9 mouse cellular contexts compared by ENCODE assay signal in the genomic region with DNA sequence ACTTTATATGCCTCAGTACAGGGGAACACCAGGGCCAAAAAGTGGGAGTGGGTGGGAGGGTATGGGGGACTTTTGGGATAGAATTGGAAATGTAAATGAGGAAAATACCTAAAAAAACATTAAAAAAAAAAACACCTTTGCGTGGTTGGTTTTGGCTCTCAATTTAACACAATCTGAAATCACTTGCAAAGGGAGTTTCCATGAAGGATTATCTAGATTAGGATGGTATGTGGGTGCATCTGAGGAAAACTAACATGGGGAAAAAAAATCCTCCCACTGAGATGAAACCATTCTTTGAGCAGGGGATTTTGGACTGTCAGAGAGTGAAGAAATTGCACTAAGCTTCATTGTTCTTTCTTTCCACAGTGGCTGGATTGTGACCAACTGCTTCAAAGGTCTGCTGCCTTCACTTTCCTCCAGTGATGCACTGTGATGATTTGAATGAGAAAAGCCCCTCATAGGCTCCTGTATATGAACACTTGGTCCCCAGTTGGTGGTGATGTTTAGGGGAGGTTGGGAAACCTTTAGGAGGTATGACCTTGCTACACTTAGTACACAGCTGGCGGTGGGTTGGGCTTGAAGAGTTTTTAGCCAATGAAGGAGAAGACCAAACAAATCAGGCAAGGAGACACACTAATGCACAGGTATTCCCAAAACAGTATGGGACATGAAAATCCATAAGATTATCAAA. TPM values are rescaled to one million over a fixed set of nuclear protein-coding genes. Genes with fewer than 3 reads are reported as not detected.
DNase-seq lines count a peak whose midpoint lies in the region; ATAC-seq and TF ChIP-seq lines count a peak whose summit lies in the region.
"Had no signal": no experiment of that assay in that cellular context is flagged by ENCODE, and none has a peak within 500 bp of the region (broad histone marks: within the 10 kb centered on the region; RNA-seq: fewer than 3 reads in every experiment).

No protein-coding gene starts in this region.

- H3K36me3 ChIP-seq in MEL (ENCODE audit: control insufficient read depth in 1 of 2, insufficient read depth in 2 of 2, low read length in 2 of 2) (peaks cover 0 to 39% of the 10 kb centered on the region in 2 experiments; a peak in 2 of 4 replicates), myocyte (ENCODE audit: control insufficient read depth, insufficient read depth) (no peaks in the 10 kb centered on the region)
- no peaks in the 10 kb centered on the region for H3K36me3 ChIP-seq in kidney, embryonic 16.5 days (ENCODE audit: insufficient read depth, low read length)
- H3K36me3 ChIP-seq in midbrain, embryonic 15.5 days (replicated peaks), result no peaks in the 10 kb centered on the region
- H3K36me3 ChIP-seq in hindbrain, embryonic 14.5 days (replicated peaks; ENCODE audit: control insufficient read depth, insufficient read depth), result no peaks in the 10 kb centered on the region

- WGBS in kidney, embryonic 16.5 days, result 80% methylated on average over 2 of the region's 2 CpGs
- WGBS in midbrain, embryonic 15.5 days, result 90% methylated on average over 2 of the region's 2 CpGs
- 91% methylated on average over 2 of the region's 2 CpGs for WGBS in hindbrain, embryonic 14.5 days

- DNase-seq in CD4-positive helper T cell, adult 2 months (ENCODE audit: low read depth, low spot score), result peak; percentile 80
- DNase-seq in MEL (ENCODE audit: low read depth, low spot score), result peak; percentile 67
- no peak for DNase-seq in hindbrain, embryonic 14.5 days (ENCODE audit: low spot score)
- no peak for DNase-seq in gastrocnemius, postnatal 36 days

- H3K79me2 ChIP-seq in MEL (ENCODE audit: control insufficient read depth, insufficient read depth, low read length, poor library complexity), result peaks cover 5% of the 10 kb centered on the region
- H3K79me2 ChIP-seq in myocyte (ENCODE audit: control insufficient read depth, insufficient read depth), result no peaks in the 10 kb centered on the region

- no peak overlapping the region for H3ac ChIP-seq in myocyte (ENCODE audit: control insufficient read depth, insufficient read length)

- H3K9ac ChIP-seq in MEL (ENCODE audit: control insufficient read depth, low read depth, low read length, poor library complexity, severe bottlenecking), result peak overlapping the region; percentile 72
- H3K9ac ChIP-seq in kidney, embryonic 16.5 days (replicated peaks; ENCODE audit: low read length), result 0 out of 2 replicates have a peak overlapping the region, but pooled peaks have one; percentile 55
- H3K9ac ChIP-seq in midbrain, embryonic 15.5 days, result no peak overlapping the region
- no peak overlapping the region for H3K9ac ChIP-seq in hindbrain, embryonic 14.5 days

- no peak for TF ChIP-seq CTCF in MEL (IDR thresholded peaks at IDR 0.05 in 2 of 3, conservative IDR thresholded peaks at IDR 0.05 in 1 of 3; ENCODE audit: control insufficient read depth in 1 of 3, insufficient read depth in 1 of 3, low read depth in 2 of 3, low read length in 3 of 3, poor library complexity in 1 of 3, severe bottlenecking in 1 of 3)

- H3K4me2 ChIP-seq in kidney, embryonic 16.5 days (replicated peaks; ENCODE audit: low read depth, low read length), result peak overlapping the region; percentile 55
- peak overlapping the region; percentile 88 for H3K4me2 ChIP-seq in myocyte (ENCODE audit: low read depth)
- no peak overlapping the region for H3K4me2 ChIP-seq in midbrain, embryonic 15.5 days
- H3K4me2 ChIP-seq in hindbrain, embryonic 14.5 days (replicated peaks), result no peak overlapping the region

- H3K4me3 ChIP-seq in MEL (ENCODE audit: control insufficient read depth in 1 of 2, insufficient read depth in 1 of 2, low read depth in 2 of 2, low read length in 2 of 2) (peak overlapping the region; percentile 76 to 90), myocyte (peak overlapping the region; percentile 39)
- H3K4me3 ChIP-seq in kidney, embryonic 16.5 days (ENCODE audit: low read length), result no peak overlapping the region; the same call in 1 of the 2 replicates
- no peak overlapping the region for H3K4me3 ChIP-seq in midbrain, embryonic 15.5 days
- no peak overlapping the region for H3K4me3 ChIP-seq in hindbrain, embryonic 14.5 days (replicated peaks; ENCODE audit: low read length)

- peaks cover 18 to 39% of the 10 kb centered on the region in 2 experiments for H3K4me1 ChIP-seq in MEL (ENCODE audit: control insufficient read depth in 1 of 2, insufficient read depth in 2 of 2, low read length in 2 of 2)
- H3K4me1 ChIP-seq in kidney, embryonic 16.5 days (ENCODE audit: insufficient read depth, low read length), result peaks cover 4% of the 10 kb centered on the region; the same call in 1 of the 2 replicates
- H3K4me1 ChIP-seq in midbrain, embryonic 15.5 days, result peaks cover 4% of the 10 kb centered on the region
- no peaks in the 10 kb centered on the region; the same call in 1 of the 2 replicates for H3K4me1 ChIP-seq in hindbrain, embryonic 14.5 days (replicated peaks; ENCODE audit: control insufficient read depth, insufficient read depth, low read length)

- ATAC-seq in kidney, embryonic 16.5 days (ENCODE audit: low FRiP score, low TSS enrichment), result no peak
- no peak for ATAC-seq in midbrain, embryonic 15.5 days (replicated peaks)
- no peak for ATAC-seq in hindbrain, embryonic 14.5 days (ENCODE audit: low FRiP score)
- ATAC-seq in megakaryocyte-erythroid progenitor cell, adult 5-6 weeks (replicated peaks; ENCODE audit: low FRiP score, low TSS enrichment, poor library complexity, severe bottlenecking), result no peak

- H3K9me3 ChIP-seq in MEL (replicated peaks; ENCODE audit: insufficient read depth, low read length), result no peaks in the 10 kb centered on the region
- no peaks in the 10 kb centered on the region for H3K9me3 ChIP-seq in kidney, embryonic 16.5 days (ENCODE audit: low read length)
- no peaks in the 10 kb centered on the region for H3K9me3 ChIP-seq in midbrain, embryonic 15.5 days
- no peaks in the 10 kb centered on the region for H3K9me3 ChIP-seq in hindbrain, embryonic 14.5 days (ENCODE audit: control insufficient read depth, low read length)

- TF ChIP-seq RAD21 in MEL (IDR thresholded peaks at IDR 0.05; ENCODE audit: low read depth, low read length), result no peak

- H3K27me3 ChIP-seq in MEL (ENCODE audit: control insufficient read depth in 1 of 2, insufficient read depth in 2 of 2, low read length in 2 of 2) (no peaks in the 10 kb centered on the region), myocyte (ENCODE audit: control insufficient read depth, insufficient read depth, insufficient read length) (no peaks in the 10 kb centered on the region)
- H3K27me3 ChIP-seq in kidney, embryonic 16.5 days (ENCODE audit: insufficient read depth, low read length), result no peaks in the 10 kb centered on the region
- H3K27me3 ChIP-seq in midbrain, embryonic 15.5 days (replicated peaks), result no peaks in the 10 kb centered on the region
- H3K27me3 ChIP-seq in hindbrain, embryonic 14.5 days (ENCODE audit: control insufficient read depth, insufficient read depth, low read length), result no peaks in the 10 kb centered on the region

- no peak for TF ChIP-seq POLR2A in MEL (IDR thresholded peaks at IDR 0.05; ENCODE audit: control insufficient read depth in 1 of 2, insufficient read depth in 1 of 2, low read depth in 1 of 2, low read length in 2 of 2, poor library complexity in 1 of 2)
- no peak for TF ChIP-seq POLR2A in myocyte (IDR thresholded peaks at IDR 0.05; ENCODE audit: insufficient read length, low read depth)

- peak overlapping the region; percentile 74 for H3K27ac ChIP-seq in MEL (ENCODE audit: control insufficient read depth, low read depth, low read length)
- H3K27ac ChIP-seq in kidney, embryonic 16.5 days (ENCODE audit: low read length), result peak overlapping the region; percentile 83
- H3K27ac ChIP-seq in midbrain, embryonic 15.5 days, result no peak overlapping the region
- H3K27ac ChIP-seq in hindbrain, embryonic 14.5 days, result no peak overlapping the region

- intact Hi-C loops in gastrocnemius, postnatal 36 days (cut with DNase I), result loop anchor here (1.0 to 10.0 kb wide), 3 partner anchors 20 to 472 kb away; no protein-coding TSS in a partner anchor

- 0 out of 4 replicates have a peak, but pooled peaks of 1 of the 2 experiments have one; percentile 14 for TF ChIP-seq EP300 in MEL (IDR thresholded peaks at IDR 0.05; ENCODE audit: low read depth in 1 of 2, low read length in 2 of 2)

TF ChIP-seq in MEL, 35 proteins besides CTCF, POLR2A, EP300 and RAD21 (continues in another document):
- 0 out of 2 replicates have a peak, but pooled peaks have one; percentile 9 for TF ChIP-seq MAFK (IDR thresholded peaks at IDR 0.05; ENCODE audit: borderline replicate concordance, low read depth, low read length)
- TF ChIP-seq CHD2 (IDR thresholded peaks at IDR 0.05; ENCODE audit: low read length), result no peak
- TF ChIP-seq USF1 (IDR thresholded peaks at IDR 0.05; ENCODE audit: low read depth, low read length), result no peak

TF ChIP-seq in myocyte, 11 proteins besides CTCF, POLR2A, EP300 and RAD21 (continues in another document):
- TF ChIP-seq REST (IDR thresholded peaks at IDR 0.05; ENCODE audit: insufficient read depth, insufficient read length) (no peak), MYOG (IDR thresholded peaks at IDR 0.05; ENCODE audit: control insufficient read depth in 1 of 3, insufficient read depth in 1 of 3, insufficient read length in 2 of 3, low read depth in 2 of 3) (no peak), E2F4 (IDR thresholded peaks at IDR 0.05; ENCODE audit: insufficient read depth) (no peak)

RNA-seq across cellular contexts. Expression of gene Cd69, which starts 38.4 kb away (rescaled TPM):
- total RNA-seq in MEL (2012; rRNA removed), result 0.26 TPM in 1 of 2 replicates, not detected in the other
- polyA plus RNA-seq in MEL (2012; ENCODE audit: insufficient read depth in 1 of 2, insufficient read length in 2 of 2, low read depth in 1 of 2, low replicate concordance in 2 of 2, missing spikeins in 1 of 2) (not detected), myocyte (2012; fragmentation: generic; extraction: Trizol) (0.23 TPM)
- polyA plus RNA-seq in kidney, embryonic 16.5 days (2015; fragmentation: Nextera tagmentation; extraction: Ambion mirVana), result 0.13 TPM in 1 of 2 replicates, not detected in the other
- not detected in 2 replicates for polyA plus RNA-seq in midbrain, embryonic 15.5 days (2015; fragmentation: Nextera tagmentation; extraction: Ambion mirVana)
- not detected in 2 replicates for polyA plus RNA-seq in hindbrain, embryonic 14.5 days (2014; fragmentation: Nextera tagmentation; extraction: Ambion mirVana)
- total RNA-seq in gastrocnemius, postnatal 36 days (2021), result under 1 TPM in 1 of 2 experiments, not detected in 1; 0.31 TPM
- total RNA-seq in megakaryocyte-erythroid progenitor cell, adult 5-6 weeks (2014; fragmentation: Nextera tagmentation), result 7.0 and 12.2 TPM in 2 replicates
- total RNA-seq in megakaryocyte-erythroid progenitor cell, adult 5-6 weeks (2017), result 57.7 and 71.1 TPM in 2 replicates

RNA-seq across cellular contexts. Expression of gene Clec2d, which starts 56.4 kb away (rescaled TPM):
- 1.7 and 2.8 TPM in 2 replicates for total RNA-seq in MEL (2012; rRNA removed)
- polyA plus RNA-seq in MEL (2012; ENCODE audit: insufficient read depth in 1 of 2, insufficient read length in 2 of 2, low read depth in 1 of 2, low replicate concordance in 2 of 2, missing spikeins in 1 of 2) (under 1 TPM in 1 of 2 experiments, not detected in 1; 0.50 TPM), myocyte (2012; fragmentation: generic; extraction: Trizol) (19.7 TPM)
- 0.90 and 0.91 TPM in 2 replicates for polyA plus RNA-seq in kidney, embryonic 16.5 days (2015; fragmentation: Nextera tagmentation; extraction: Ambion mirVana)
- not detected in 2 replicates for polyA plus RNA-seq in midbrain, embryonic 15.5 days (2015; fragmentation: Nextera tagmentation; extraction: Ambion mirVana)
- polyA plus RNA-seq in hindbrain, embryonic 14.5 days (2014; fragmentation: Nextera tagmentation; extraction: Ambion mirVana), result 0.17 and 0.37 TPM in 2 replicates
- total RNA-seq in gastrocnemius, postnatal 36 days (2021), result 10 to 100 TPM; 59.3 to 69.5 TPM
- total RNA-seq in megakaryocyte-erythroid progenitor cell, adult 5-6 weeks (2014; fragmentation: Nextera tagmentation), result 18.0 and 43.7 TPM in 2 replicates
- total RNA-seq in megakaryocyte-erythroid progenitor cell, adult 5-6 weeks (2017), result 78.9 and 151 TPM in 2 replicates
- polyA plus RNA-seq: erythroblast, embryonic 14.5 days had no signal

Comparison
In these comparisons a context has a peak if more than half of its experiments do, and no peak if none do; other contexts are left out.
1. DNase-seq: peak in CD4-positive helper T cell, adult 2 months (single experiment) and MEL (single experiment); none in hindbrain, embryonic 14.5 days (single experiment) and gastrocnemius, postnatal 36 days (0 of 2).
2. H3K27ac ChIP-seq: peak in MEL (single experiment) and kidney, embryonic 16.5 days (single experiment); none in midbrain, embryonic 15.5 days (single experiment) and hindbrain, embryonic 14.5 days (single experiment).
3. H3K4me3 ChIP-seq: peak in MEL (2 of 2) and myocyte (single experiment); none in kidney, embryonic 16.5 days (single experiment), midbrain, embryonic 15.5 days (single experiment) and hindbrain, embryonic 14.5 days (single experiment).
4. H3K9ac ChIP-seq: peak in MEL (single experiment) and kidney, embryonic 16.5 days (single experiment); none in midbrain, embryonic 15.5 days (single experiment) and hindbrain, embryonic 14.5 days (single experiment).
5. H3K4me2 ChIP-seq: peak in kidney, embryonic 16.5 days (single experiment) and myocyte (single experiment); none in midbrain, embryonic 15.5 days (single experiment) and hindbrain, embryonic 14.5 days (single experiment).
6. RNA of gene Clec2d, which starts 56.4 kb away (polyA plus RNA-seq): 19.7 TPM in myocyte (single experiment); 0.90 to 0.91 TPM in kidney, embryonic 16.5 days, 0.50 TPM in MEL, 0.17 to 0.37 TPM in hindbrain, embryonic 14.5 days and not detected in midbrain, embryonic 15.5 days; every median in the first group is over 10 times any median in the second.